Mouse (Mus musculus) cerebellum, adult (tissue): ENCODE data around the gene Agbl5.
A peak's percentile ranks its signal among the peaks of the same experiment; 100 is the strongest.

ENCODE experiments used
- ATAC-seq: cut with Nextera tagmentation; 2 replicates; pipeline ENCODE4 v1.9.2; 2017; ENCODE audit warnings: mild to moderate bottlenecking, moderate library complexity, mixed read lengths; ENCODE audit not compliant: insufficient number of reproducible peaks, low FRiP score, low TSS enrichment

Gene Agbl5

DNA sequence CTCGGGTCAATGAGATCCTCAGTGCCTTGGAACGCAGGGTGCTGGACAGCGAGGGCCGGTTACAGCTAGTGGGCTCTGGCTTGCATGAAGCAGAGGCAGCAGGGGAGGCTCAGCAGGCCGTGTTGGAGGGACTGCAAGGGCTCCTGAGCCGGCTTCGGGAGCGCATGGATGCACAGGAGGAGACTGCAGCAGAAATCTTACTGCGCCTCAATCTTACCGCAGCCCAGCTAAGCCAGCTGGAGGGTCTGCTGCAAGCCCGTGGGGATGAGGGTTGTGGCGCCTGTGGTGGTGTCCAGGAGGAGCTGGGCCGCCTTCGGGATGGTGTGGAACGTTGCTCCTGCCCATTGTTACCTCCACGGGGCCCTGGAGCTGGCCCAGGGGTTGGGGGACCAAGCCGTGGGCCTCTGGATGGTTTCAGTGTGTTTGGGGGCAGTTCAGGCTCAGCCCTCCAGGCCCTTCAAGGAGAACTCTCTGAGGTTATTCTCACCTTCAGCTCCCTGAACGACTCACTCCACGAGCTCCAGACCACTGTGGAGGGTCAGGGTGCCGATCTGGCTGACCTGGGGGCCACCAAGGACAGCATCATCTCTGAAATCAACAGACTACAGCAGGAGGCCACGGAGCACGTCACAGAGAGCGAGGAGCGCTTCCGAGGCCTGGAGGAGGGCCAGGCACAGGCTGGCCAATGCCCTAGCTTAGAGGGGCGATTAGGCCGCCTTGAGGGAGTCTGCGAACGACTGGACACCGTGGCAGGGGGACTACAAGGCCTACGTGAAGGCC is 29.6 kb downstream of the Agbl5 start:
- no peak for ATAC-seq

DNA sequence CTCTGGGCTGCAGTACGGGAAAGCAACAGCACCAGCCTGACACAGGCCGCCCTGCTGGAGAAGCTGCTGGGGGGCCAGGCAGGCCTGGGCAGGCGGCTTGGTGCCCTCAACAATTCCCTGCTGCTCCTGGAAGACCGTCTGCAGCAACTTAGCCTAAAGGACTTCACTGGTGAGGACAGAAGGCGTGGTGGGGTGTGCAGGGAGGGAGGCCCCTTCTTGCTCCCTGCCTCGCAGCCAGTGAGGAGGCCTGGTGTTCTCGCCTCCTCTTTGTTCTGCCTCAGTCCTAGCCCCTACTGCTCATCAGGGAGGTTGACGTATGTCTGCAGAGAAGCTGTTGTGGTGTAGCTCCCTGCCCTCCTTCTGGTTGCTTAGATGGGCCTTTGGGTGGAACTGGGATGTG is 30.2 kb downstream of the Agbl5 start:
- no peak for ATAC-seq

DNA sequence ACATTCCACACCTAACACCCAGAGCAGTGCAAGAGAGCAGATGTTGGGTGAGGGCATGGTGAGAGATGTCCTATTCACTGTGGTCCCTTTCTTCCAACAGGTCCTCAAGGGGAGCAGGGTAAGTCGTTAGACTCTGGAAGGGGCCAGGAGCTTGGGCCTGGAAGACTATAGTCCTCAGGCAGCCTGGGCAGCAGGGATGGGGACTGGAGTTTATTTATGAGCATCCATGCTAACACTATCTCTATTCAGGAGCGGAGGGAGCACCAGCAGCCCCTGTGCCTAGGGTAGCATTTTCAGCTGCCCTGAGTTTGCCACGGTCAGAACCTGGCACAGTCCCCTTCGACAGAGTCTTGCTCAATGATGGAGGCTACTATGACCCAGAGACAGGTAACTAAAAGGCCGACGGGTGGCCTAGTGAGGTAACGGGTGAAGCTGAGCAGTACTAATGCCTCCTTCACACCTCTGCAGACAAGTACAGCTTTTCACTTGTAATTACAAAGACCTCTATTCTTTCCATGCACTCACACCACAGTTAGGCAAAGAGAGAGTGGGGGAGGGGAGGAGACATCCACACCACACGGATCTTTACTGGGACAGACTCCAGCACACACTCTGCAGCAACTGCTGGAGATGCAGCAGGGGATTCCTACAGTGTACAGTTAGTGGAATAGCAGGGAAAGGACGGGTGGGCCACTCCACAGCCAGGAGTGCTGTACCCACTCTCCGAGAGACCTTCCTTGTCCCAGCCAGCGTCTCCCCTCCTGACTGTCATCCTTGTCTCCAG is 31.5 kb downstream of the Agbl5 start:
- no peak for ATAC-seq

DNA sequence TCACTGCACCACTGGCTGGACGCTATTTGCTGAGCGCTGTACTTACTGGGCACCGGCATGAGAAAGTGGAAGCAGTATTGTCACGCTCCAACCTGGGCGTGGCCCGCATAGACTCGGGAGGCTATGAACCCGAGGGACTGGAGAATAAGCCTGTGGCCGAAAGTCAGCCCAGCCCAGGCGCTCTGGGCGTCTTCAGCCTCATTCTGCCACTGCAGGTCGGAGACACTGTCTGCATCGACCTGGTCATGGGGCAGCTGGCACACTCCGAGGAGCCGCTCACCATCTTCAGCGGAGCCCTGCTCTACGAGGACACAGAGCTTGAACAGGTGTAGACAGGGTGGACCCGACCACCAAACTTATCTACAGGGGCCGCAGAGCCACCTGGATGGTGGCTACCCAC is 32.1 kb downstream of the Agbl5 start:
- no peak; the same call in 1 of the 2 replicates for ATAC-seq

DNA sequence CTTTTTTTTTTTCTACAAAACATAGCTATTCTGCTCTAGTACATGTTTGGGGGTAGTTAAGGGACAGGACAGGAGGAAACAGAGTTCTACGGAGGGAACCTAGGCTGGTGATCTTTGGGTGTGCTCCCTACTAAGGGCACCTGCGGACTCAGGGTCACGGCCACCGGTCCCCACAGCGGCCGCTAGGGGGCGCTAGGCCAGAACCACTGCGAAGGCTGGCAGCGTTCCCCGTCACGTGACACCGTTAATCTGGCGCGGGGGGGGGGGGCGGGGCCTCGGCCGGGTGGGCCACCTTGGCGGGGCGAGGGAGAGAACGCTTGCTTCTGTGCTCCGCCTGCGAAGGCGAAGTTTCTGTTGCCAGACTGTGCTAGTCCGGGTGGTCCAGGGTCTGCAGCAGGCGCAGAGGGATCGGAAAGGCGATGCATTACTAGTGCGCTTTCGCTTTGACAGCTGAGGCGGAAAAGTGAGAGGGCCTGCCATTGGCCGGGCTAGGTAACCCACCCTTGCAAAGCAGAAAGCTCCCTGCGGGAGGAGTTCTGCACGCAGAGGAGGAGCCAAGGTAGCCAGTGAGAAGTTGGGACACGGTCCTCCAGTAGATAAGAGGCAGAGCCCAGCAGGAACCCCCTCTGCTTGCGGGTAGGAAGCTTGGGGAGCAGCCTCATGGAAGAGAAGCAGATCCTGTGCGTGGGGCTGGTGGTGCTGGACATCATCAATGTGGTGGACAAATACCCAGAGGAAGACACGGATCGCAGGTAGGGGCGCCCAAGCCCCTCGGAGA is 33.0 kb downstream of the Agbl5 start, which contains the start of gene Khk:
Gene Khk, plus strand, starts transcription at position 176 of the 778 bp plus-strand sequence.
- peak; percentile 74 for ATAC-seq

DNA sequence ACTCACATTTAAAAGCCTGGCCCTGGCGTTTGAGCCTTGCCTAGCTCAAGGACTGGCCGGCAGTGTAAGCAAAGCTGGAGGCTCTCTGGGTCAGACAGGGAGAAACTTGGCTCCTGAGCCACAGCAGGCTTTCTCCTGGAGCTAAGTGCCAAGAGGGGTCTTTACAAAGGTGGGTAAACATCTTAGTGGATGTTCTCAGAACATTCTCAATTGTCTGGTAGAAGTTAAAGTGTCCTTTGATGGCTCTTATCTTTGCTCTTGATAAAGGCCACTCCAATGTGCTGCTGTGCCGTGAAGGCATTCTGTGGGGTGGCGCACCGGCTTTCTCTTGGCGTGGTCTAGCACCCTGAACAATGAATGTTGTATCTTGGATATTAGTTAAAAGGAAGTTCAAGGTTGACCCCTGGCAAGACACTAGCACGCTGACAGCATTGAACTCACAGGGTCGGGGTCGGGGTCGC is 34.1 kb downstream of the Agbl5 start:
- ATAC-seq: no peak

DNA sequence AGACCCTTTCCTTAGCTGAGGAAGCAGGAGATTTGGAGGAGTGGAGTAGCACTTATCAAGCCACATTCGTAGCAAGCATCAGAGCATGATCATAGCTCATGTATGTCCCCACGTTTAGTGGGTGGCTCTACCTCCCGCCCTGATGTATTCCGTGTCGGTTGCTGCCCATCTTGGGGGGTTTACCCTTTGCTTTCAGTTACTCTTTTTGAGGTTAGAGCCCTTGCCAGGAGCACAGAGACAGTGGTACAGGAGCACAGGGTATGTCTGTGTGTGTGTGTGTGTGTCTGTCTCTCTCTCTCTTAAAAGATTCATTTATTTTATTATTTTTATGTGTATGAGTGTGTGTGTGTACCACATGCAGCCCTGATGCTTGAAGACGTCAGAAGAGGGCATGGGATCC is 34.6 kb downstream of the Agbl5 start:
- no peak for ATAC-seq

DNA sequence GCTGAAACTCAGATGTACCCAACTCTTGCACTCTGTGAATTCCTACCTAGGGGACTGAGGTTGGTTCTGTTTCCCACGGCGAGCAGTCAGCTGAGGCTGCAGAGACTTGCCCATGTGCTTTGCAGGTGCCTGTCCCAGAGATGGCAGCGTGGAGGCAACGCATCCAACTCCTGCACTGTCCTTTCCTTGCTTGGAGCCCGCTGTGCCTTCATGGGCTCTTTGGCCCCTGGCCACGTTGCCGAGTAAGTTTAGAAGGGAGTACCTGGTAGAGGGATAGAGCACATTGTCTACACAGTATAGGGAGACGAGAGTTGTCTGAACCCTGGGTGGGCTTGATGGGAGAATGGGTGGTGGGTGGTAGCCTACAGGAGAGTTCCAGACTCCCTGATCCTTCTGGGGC is 36.1 kb downstream of the Agbl5 start:
- no peak for ATAC-seq

DNA sequence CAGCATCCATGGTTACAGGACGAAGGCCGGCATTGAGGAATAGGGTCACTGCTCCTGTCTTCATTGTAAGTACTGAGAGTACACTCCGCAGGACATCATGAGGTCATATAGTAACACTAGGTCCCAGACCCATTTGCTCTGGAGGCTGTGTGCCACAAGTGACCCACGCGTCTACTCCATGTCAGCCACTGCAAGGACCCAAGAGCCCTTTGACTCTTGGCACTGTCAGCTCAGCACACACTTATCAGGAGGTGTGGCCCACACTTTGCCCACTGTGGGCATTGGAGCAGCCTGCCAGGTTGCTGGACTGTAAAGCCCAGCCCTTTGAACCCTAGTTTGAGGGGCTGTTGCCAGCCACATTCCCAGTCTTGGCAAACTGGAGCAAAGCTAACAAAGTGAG is 36.7 kb downstream of the Agbl5 start:
- ATAC-seq: no peak

DNA sequence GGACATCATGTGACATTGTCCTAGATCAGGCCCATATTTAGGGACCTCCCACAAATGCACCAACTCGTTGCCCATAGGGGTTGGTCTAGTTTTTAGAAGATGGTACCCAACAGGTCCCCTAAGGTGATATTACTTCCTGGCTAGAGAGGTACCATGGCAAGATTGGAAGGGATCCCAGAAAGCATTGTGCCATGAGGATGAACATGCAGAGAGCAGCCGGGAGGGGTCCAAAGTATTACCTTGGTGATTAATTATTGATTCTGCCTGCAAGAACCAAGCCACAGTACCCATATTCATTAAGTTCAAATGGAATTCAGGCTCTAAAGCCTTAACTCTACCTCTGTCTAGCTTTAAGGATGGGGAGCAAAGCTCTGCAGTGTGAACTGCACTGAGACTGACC is 37.6 kb downstream of the Agbl5 start:
- no peak for ATAC-seq

DNA sequence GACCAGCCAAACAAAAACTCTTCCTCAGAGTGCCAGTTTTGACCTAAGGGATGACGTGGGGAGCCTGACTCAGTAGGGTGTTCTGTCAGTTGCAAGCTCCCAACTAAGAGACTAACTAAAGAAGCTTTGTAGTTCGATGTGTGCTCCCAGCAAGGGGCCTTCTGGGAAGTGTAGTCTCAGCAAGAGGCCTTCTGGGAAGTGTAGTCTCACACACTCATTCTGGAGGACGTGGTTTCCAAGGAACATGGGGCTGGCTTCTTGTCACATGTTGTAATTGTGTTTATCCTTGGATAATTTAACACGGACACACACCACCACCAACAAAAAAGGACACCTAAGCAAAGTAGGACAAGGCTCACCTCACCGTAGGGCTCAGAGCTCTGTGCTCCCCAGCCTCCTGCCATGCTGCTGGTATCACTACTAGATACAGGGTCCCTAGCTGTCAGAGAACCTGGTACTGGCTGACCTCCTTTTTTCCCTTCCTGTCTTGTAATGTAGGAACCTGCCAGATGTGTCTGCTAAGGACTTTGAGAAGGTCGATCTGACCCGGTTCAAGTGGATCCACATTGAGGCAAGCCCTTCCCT is 39.5 kb downstream of the Agbl5 start:
- no peak for ATAC-seq

DNA sequence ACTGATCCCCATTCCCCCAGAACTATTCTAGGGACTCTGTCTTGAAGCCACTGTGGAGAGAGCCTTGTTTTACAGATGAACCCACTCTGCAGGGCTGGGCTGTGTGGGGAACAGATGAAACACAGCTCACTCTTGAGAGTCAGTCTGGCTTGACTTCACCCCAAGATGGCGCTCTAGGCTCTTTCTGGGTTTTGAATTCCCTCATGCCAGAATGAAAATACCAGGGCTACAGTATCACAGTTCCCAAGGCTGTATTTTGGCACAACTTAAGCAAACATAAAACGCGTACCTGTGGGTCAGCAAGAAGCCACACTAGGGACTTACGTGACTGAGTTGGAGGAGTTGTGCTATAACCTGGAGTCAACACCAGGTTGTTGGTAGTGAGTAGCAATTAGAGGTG is 41.6 kb downstream of the Agbl5 start:
- peak; percentile 65 for ATAC-seq

DNA sequence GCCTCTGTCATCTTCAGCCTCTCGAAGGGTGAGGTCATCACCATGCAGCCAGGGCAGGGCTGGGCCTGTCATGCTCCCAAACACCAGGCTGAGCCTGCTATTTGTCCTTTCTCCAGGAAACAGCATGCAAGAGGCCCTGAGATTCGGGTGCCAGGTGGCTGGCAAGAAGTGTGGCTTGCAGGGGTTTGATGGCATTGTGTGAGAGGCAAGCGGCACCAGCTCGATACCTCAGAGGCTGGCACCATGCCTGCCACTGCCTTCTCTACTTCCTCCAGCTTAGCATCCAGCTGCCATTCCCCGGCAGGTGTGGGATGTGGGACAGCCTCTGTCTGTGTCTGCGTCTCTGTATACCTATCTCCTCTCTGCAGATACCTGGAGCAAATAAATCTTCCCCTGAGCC is 42.4 kb downstream of the Agbl5 start:
- ATAC-seq: no peak

DNA sequence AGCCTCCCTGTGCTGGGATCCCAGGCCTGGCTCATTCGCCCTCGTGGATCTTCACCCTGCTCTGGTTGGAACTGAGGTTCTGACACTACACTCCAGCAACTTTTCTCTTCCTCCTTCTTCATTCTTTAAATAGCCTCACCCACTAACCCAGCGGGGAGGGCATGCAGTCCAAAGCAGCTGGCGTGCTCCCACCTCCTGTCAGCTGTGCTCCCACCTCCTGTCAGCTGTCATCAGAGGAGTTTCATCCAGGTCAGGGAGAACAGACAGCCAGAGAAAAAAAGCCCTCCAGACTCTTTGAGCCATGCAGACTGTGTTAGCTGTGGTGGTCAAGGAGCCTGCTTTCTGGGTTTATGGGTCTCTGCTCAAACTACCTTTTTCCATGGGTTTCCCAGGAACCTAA is 42.9 kb downstream of the Agbl5 start:
- ATAC-seq: no peak

DNA sequence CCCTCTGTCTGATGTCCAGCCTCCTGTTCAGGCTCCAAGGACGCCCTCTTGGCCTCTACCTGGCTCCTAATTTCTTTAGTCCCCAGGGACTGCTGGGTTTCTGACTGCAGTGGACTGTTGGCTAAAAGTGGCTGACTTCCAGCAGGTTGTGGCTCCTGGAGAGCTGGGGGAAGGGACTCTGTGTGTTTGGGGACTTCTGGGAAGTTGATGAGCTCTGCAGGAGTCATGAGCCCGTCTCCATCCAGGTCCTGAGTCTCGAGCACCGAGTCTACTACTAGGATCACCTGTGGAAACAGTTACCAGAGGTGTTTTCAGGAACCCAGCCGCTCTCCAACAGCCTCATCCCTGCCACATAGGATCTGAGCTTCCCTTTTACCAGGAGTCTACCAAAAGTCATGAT is 45.2 kb downstream of the Agbl5 start:
- no peak for ATAC-seq

DNA sequence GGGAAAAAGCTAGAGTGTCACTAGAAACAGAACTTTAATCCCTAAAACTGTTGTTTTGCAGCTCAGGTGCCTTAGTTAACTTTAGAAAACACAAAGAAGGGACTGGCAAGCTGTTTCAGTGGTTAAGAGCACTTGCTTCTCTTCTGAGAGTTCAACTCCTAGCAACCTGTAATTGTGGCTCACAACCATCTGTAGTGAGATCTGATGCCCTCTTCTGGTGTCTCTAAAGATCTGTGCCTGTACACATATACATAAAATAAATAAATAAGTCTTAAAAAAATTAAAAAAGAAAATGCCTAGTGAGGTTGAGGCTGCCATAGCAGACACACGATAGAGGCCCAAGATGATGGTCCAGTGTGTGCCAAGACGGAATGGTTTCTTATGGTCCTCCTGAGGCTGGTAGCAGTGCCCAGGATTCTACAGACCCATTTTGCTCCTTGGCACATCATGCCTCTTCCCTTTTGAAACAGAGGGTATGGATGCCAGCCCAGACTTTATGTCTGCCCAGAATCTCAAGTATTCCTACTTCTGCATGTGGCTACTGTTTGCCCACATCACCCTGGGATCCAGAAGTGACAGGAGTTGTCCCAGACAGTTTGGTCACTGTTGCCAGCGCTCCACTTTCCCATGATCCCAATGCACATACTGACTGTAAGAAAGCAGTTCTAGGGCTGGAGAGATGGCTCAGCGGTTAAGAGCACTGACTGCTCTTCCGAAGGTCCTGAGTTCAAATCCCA is 46.4 kb downstream of the Agbl5 start:
- ATAC-seq: no peak

DNA sequence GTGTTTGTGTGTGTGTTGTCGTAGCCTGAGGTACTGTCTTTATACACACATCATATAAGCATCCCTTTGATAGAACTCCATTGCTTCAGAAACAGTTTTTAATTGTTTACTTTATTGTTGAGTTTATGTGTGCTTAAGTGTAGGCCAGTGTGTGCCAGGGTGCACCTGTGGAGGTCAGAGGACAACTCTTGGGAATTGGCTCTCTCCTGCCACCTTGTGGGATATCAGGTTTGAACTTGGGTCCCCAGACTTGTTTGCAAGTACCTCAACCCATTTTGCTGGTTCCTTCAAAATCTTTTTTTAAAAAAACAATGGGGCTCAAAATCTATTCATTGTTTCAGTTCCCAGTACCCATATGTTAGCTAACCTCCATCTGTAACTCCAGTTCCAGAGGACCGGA is 54.5 kb downstream of the Agbl5 start:
- no peak for ATAC-seq

DNA sequence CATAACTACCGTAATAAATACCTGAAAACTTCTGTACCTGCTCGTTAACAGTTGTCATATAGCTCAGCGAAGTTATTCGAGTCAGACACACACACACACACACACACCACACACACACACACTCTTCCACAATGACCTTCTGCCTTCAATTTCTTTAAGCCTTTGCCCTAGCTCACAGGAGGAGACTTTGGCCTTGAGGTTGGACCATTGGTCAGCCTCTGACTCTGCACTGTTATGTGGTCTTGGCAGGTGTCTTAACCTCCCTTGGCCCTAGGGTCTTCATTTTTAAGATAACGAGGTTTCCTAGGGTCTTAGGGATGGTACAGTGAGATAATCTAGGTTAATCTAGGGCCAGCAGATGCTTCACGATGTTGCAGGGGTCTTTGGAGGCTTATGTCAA is 55.9 kb downstream of the Agbl5 start:
- ATAC-seq: no peak

DNA sequence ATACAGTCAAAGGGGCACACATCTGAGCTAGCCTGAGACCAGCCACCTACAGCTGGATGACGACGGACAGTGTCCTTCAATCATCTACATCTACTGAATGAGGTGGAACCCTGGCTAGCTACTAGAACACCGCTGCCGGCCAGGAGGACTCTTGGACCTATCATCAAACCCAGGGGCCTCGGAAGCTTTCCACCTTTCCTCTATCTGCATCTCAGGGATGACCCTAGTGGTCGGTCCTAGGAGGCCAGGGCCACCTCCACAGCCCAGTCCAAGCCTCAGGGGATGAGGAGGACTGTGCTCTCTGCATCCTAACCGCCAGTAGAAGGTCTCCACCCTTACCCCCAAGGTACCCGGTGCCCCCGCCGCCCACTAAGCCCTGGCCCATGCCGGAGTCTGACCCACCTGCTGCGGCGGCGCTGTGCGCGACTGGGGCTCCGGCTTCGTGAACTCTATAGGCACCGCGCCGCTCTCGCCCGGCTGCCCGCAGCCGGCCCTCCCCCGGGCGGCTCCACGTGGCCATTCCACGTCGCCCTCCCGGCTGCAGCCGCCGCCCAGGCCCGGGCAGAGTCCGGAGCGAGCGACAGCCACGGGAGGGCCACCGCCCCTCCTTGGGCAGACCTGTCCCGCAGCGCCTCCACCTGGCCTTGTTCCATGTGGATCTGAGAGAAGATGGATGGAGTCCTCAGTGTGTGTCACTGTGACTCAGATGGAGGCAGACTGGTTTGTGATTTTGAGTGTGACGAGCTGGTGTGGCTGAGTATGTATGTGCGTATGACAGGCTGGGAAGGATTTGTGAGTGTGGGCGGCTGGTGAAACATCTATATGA is 56.7 kb downstream of the Agbl5 start, which contains the start of gene Cgref1:
Gene Cgref1, minus strand, starts transcription at position 636 of the 826 bp plus-strand sequence.
- peak; percentile 69 for ATAC-seq
